Mouse (Mus musculus) heart, postnatal 0 days (tissue): ENCODE data around the gene Cst6. TPM values are rescaled to one million over a fixed set of nuclear protein-coding genes. Genes with fewer than 3 reads are reported as not detected.

ENCODE experiments used
- ATAC-seq: fragments of 200-750 bp; cut with Nextera tagmentation; 2 replicates; pipeline ENCODE4 v1.8.0; 2017; ENCODE audit warnings: low read depth, moderate number of reproducible peaks, moderate library complexity; ENCODE audit not compliant: insufficient read depth
- DNase-seq: peaks from one replicate; pipeline ENCODE4 v3.0.0-alpha.2; 2016; ENCODE audit warnings: low spot score
- H3K27ac ChIP-seq: fragments of 300-500 bp; sonication (generic); 2 replicates; pipeline ENCODE4 v1.5.1; 2014; ENCODE audit warnings: low read depth, mild to moderate bottlenecking
- H3K27me3 ChIP-seq: fragments of 300-500 bp; sonication (generic); 2 replicates; pipeline ENCODE4 v1.6.1; 2014; ENCODE audit warnings: low read length, mixed read lengths; ENCODE audit not compliant: control insufficient read depth, insufficient read depth
- H3K36me3 ChIP-seq: fragments of 300-500 bp; sonication (generic); replicated peaks from 2 replicates; pipeline ENCODE4 v1.6.1; 2014; ENCODE audit warnings: low read length, mixed read lengths; ENCODE audit not compliant: control insufficient read depth, insufficient read depth
- H3K4me1 ChIP-seq: fragments of 300-500 bp; sonication (generic); 2 replicates; pipeline ENCODE4 v1.6.1; 2014; ENCODE audit warnings: antibody characterized with exemption; ENCODE audit not compliant: control insufficient read depth, insufficient read depth
- H3K4me2 ChIP-seq: fragments of 300-500 bp; sonication (generic); 2 replicates; pipeline ENCODE4 v1.6.1; 2014; ENCODE audit warnings: low read depth, mild to moderate bottlenecking, low read length, moderate library complexity
- H3K4me3 ChIP-seq: fragments of 300-500 bp; sonication (generic); 2 replicates; pipeline ENCODE4 v1.5.1; 2014; ENCODE audit warnings: low read depth, low read length
- H3K9ac ChIP-seq: fragments of 300-500 bp; sonication (generic); replicated peaks from 2 replicates; pipeline ENCODE4 v1.6.1; 2014; ENCODE audit warnings: low read depth, low read length, mixed read lengths
- H3K9me3 ChIP-seq: fragments of 300-500 bp; sonication (generic); replicated peaks from 2 replicates; pipeline ENCODE4 v1.6.1; 2016; ENCODE audit warnings: low read length; ENCODE audit not compliant: control insufficient read depth
- CTCF ChIP-seq: IDR thresholded peaks from 2 replicates; pipeline ENCODE4 v1.5.1; 2016; ENCODE audit warnings: antibody characterized with exemption, control low read depth, low read depth
- EP300 ChIP-seq: IDR thresholded peaks from 2 replicates; pipeline ENCODE4 v1.6.1; 2016; ENCODE audit warnings: antibody characterized with exemption, low read depth
- WGBS: fragments of 180-500 bp; shearing (Covaris S2); extraction: QIAGEN DNeasy Blood & Tissue Kit; methylation state at CpG from one replicate; pipeline ENCODE4 v1.1.7; 2014; 5-methylcytosine and 5-hydroxymethylcytosine counted together
- polyA plus RNA-seq: library from polyadenylated mRNA; unstranded; fragments of >200 nt; fragmentation: Nextera tagmentation; extraction: Ambion mirVana; gene quantifications from 2 replicates; pipeline ENCODE4 v1.2.1, GENCODE M21; 2015
- total RNA-seq: library from RNA; depleted of rRNA; stranded (reverse); fragments of >200 nt; gene quantifications from 2 replicates; pipeline ENCODE4 v1.2.3, GENCODE M21; 2014; ENCODE audit warnings: low replicate concordance

The Cst6 gene
- total and polyA plus RNA-seq, 2 experiments from 2014 or later, result 0.99 to 2.3 TPM

GRCm38 (mm10) chr19:5388588-5389242 is 39.3 kb upstream of the Cst6 start, which contains the start of gene Sart1:
Gene Sart1, minus strand, starts transcription at chr19:5388703.
- Histone ChIP-seq H3K4me1 (peaks cover 25% of the 10 kb centered on the region), H3K4me2 (peak within 1 kb of the TSS; percentile 85), H3K36me3 (peaks cover 20% of the 10 kb centered on the region), H3K27ac (peak within 1 kb of the TSS; percentile 88), H3K4me3 (peak within 1 kb of the TSS; percentile 93), H3K9ac (peak within 1 kb of the TSS; percentile 91), H3K27me3 (no peaks in the 10 kb centered on the region), H3K9me3 (no peaks in the 10 kb centered on the region)
- 1% methylated on average over 41 of the region's 43 CpGs for WGBS
- ATAC-seq (peak; percentile 95), DNase-seq (peak; percentile 99)
- TF ChIP-seq CTCF (no peak), EP300 (no peak; the same call in 1 of the 2 replicates)

- Histone ChIP-seq H3K36me3 (peaks cover 27% of the 10 kb centered on the region), H3K27ac (peak overlapping the region; percentile 88), H3K27me3 (no peaks in the 10 kb centered on the region), H3K9ac (peak overlapping the region; percentile 91), H3K4me2 (peak overlapping the region; percentile 85), H3K9me3 (no peaks in the 10 kb centered on the region), H3K4me3 (peak overlapping the region; percentile 93), H3K4me1 (peaks cover 25% of the 10 kb centered on the region)
- TF ChIP-seq CTCF, result no peak
- no peak for TF ChIP-seq EP300
- no peak for DNase-seq
- ATAC-seq, result peak; percentile 37
- under 1% methylated on average over 34 of the region's 43 CpGs for WGBS
These were observed 38.7 kb upstream of the Cst6 start for GRCm38 (mm10) chr19:5388011-5388441.

GRCm38 (mm10) chr19:5384715-5385114 is 35.3 kb upstream of the Cst6 start:
- TF ChIP-seq EP300, result no peak
- TF ChIP-seq CTCF, result no peak
- Histone ChIP-seq H3K4me1 (peaks cover 19% of the 10 kb centered on the region), H3K36me3 (peaks cover 60% of the 10 kb centered on the region), H3K27me3 (no peaks in the 10 kb centered on the region), H3K9me3 (no peaks in the 10 kb centered on the region), H3K9ac (no peak overlapping the region), H3K27ac (no peak overlapping the region), H3K4me2 (no peak overlapping the region), H3K4me3 (no peak overlapping the region)
- WGBS, result 89% methylated on average over 8 of the region's 8 CpGs
- no peak for DNase-seq
- ATAC-seq, result no peak

DNA sequence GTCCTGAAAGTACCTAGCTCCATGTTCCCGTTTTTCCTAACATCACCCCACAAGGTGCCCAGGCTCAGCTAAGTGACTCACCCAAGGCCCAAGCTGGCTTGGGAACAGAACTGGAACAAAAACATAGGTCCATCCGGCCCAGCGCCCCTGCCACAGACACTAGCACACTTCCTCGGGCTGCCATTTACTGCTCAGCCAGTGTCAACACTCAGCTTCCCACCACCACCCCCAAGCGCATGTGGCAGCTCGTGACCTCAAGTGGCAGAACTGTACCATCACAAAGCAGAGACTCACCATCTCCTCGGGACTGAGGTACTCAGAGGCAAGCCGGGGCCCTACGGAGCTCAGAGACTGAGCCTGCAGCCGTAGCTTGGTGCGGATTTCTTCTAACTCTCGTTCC is 34.0 kb upstream of the Cst6 start:
- ATAC-seq (no peak), DNase-seq (no peak)
- peaks cover 10% of the 10 kb centered on the region for H3K4me1 ChIP-seq
- no peak overlapping the region for H3K4me3 ChIP-seq
- no peak overlapping the region for H3K9ac ChIP-seq
- TF ChIP-seq EP300, result no peak
- no peak for TF ChIP-seq CTCF
- H3K9me3 ChIP-seq, result no peaks in the 10 kb centered on the region
- H3K27me3 ChIP-seq, result no peaks in the 10 kb centered on the region
- H3K36me3 ChIP-seq, result peaks cover 74% of the 10 kb centered on the region
- no peak overlapping the region for H3K27ac ChIP-seq
- H3K4me2 ChIP-seq, result no peak overlapping the region
- WGBS, result 90% methylated on average over 12 of the region's 12 CpGs

DNA sequence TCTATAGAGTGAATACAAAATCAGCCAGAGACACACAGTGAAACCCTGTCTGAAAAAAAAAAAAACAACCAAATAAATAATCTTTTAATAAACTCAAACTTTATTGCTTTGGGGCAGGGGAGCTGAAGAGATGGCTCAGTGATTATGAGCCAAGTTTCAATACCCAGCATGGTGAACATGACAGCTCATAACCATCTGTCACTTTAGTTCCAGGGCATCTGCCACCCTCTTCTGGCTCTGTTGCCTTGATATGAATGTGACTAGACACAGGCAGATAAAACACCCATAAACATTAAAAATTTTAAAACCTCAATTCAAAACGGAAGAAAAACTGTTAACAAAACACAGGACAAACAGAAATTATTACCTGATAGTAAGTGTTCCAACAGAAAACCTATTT is 28.1 kb upstream of the Cst6 start:
- Histone ChIP-seq H3K27me3 (no peaks in the 10 kb centered on the region), H3K9me3 (no peaks in the 10 kb centered on the region), H3K36me3 (peaks cover 59% of the 10 kb centered on the region), H3K27ac (no peak overlapping the region), H3K4me2 (no peak overlapping the region), H3K4me3 (no peak overlapping the region), H3K4me1 (no peaks in the 10 kb centered on the region), H3K9ac (no peak overlapping the region)
- DNase-seq, result no peak
- WGBS, result 83% methylated on average over 1 of the region's 1 CpGs
- TF ChIP-seq EP300, result no peak
- TF ChIP-seq CTCF, result no peak
- ATAC-seq, result no peak

DNA sequence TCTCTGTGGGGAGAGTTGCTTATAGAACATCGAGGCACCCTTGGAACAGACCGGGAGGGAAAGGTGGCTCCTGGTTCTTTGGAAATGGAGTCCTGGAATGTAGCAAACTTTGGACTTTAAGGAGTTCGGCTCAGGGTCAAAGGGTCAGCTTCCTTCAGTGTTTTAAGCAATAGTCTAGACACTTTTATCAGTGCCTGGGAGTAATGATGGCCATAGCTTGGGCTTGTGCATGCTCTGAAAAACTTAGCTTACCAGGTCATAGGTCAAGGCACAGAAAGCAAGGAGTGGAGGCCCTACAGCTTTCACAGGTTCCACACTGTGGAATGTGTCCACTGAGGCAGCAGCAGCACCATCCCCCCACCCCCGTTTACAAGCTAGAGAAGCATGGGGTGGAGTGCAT is 25.4 kb upstream of the Cst6 start:
- ATAC-seq, result no peak
- 66% methylated on average over 4 of the region's 4 CpGs for WGBS
- H3K9ac ChIP-seq, result no peak overlapping the region
- TF ChIP-seq EP300, result no peak
- no peak for TF ChIP-seq CTCF
- H3K27ac ChIP-seq, result no peak overlapping the region
- no peak for DNase-seq
- no peaks in the 10 kb centered on the region for H3K9me3 ChIP-seq
- H3K4me1 ChIP-seq, result no peaks in the 10 kb centered on the region
- no peak overlapping the region for H3K4me2 ChIP-seq
- no peak overlapping the region for H3K4me3 ChIP-seq
- H3K36me3 ChIP-seq, result peaks cover 55% of the 10 kb centered on the region
- no peaks in the 10 kb centered on the region for H3K27me3 ChIP-seq
